Mouse (Mus musculus) CH12.LX (cell line): ENCODE measurements around the gene Rab37.

Experiments used
- EP300 ChIP-seq: IDR thresholded peaks from 2 replicates; pipeline ENCODE4 v1.6.1; 2011; ENCODE audit warnings: low read length, improper control_type of control experiment
- MAZ ChIP-seq: IDR thresholded peaks from 2 replicates; pipeline ENCODE4 v1.6.1; 2012; ENCODE audit warnings: low read depth, mild to moderate bottlenecking, inconsistent platforms, low read length, improper control_type of control experiment, moderate library complexity
- MEF2A ChIP-seq: IDR thresholded peaks from 2 replicates; pipeline ENCODE4 v1.6.1; 2014; ENCODE audit warnings: low read depth, mild to moderate bottlenecking, inconsistent platforms, low read length, improper control_type of control experiment, borderline replicate concordance
- NELFE ChIP-seq: IDR thresholded peaks from 2 replicates; pipeline ENCODE4 v1.6.1; 2011; ENCODE audit warnings: low read depth, low read length, improper control_type of control experiment
- SIN3A ChIP-seq: IDR thresholded peaks from 2 replicates; pipeline ENCODE4 v1.6.1; 2012; ENCODE audit warnings: low read length, improper control_type of control experiment, inconsistent platforms
- ZNF384 ChIP-seq: IDR thresholded peaks from 2 replicates; pipeline ENCODE4 v1.6.1; 2012; ENCODE audit warnings: low read depth, low read length, improper control_type of control experiment, inconsistent platforms

- TF ChIP-seq EP300 (no peak), ZNF384 (no peak), MEF2A (no peak), NELFE (no peak), SIN3A (no peak), MAZ (no peak)
Observed at GRCm38 (mm10) chr11:115162205-115162601, 71.0 kb downstream of the Rab37 start.
